Mouse (Mus musculus) left cerebral cortex, postnatal 10 days (tissue): Measurements from ENCODE around the gene Ablim1. TPM values are rescaled to one million over a fixed set of nuclear protein-coding genes. Genes with fewer than 3 reads are reported as not detected.

Source experiments
- total RNA-seq, 2 experiments: library from RNA; stranded (reverse); gene quantifications; 2 replicates each; pipeline ENCODE4 v1.2.3; 2021

The Ablim1 gene
- total RNA-seq, 2 experiments from 2014 or later, result 126 to 136 TPM

Other genes starting within 250 kb of the Ablim1 start
- 10 to 100 TPM; 23.2 to 24.6 TPM for gene Fam160b1, start 45.8 kb upstream of the Ablim1 start, total RNA-seq
- gene Trub1, start 138.0 kb upstream of the Ablim1 start, total RNA-seq, result 10 to 100 TPM; 16.6 to 20.0 TPM